7 mouse cellular contexts compared by ENCODE assay signal in the genomic region with DNA sequence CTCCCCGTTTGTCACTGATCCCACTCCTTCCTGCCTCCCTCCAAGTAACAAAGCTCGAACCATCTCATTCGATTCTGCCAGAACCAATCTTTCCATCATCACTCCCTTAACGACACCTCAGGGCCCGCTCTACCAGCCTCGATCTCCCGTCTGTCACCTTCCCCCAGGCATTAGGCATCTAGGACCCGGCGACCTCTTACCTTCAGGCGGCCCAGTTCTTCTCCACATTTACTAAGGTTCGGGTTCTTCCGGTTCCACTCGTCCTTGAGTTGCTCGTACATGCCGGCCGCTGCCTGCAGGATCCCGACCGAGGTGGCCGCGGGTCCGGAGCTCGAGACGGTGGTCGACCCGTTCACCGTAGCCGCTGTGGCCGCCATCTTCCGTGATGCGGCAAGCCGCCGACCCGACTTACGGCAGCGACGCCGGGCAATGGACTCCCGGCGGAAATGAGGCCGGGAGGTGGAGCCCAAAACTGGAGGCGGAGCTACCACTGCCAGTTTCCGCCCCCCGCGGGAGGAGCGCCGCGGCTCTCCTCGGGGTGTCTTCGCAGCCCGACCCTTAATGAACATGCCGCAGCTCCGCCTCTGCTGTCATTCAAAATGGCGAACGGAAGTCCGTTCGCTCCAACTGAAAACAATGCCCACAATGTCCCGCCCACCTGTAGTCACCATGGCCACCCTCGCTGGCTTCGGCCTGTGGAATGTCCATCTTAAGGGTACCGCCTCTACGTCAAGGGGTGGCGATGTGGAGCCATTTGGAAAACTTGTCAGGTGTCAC. TPM values are rescaled to one million over a fixed set of nuclear protein-coding genes. Genes with fewer than 3 reads are reported as not detected.
DNase-seq lines count a peak whose midpoint lies in the region; ATAC-seq lines count a peak whose summit lies in the region.

Gene Psmd8, minus strand, starts transcription at position 625 of the 777 bp plus-strand sequence.

- peak within 1 kb of the TSS; percentile 70 for H3K4me2 ChIP-seq in embryonic facial prominence, embryonic 11.5 days (ENCODE audit: low read depth, low read length)
- peak within 1 kb of the TSS; percentile 92 for H3K4me2 ChIP-seq in midbrain, embryonic 13.5 days (replicated peaks)

- under 1% methylated on average over 62 of the region's 62 CpGs for WGBS in embryonic facial prominence, embryonic 11.5 days
- under 1% methylated on average over 62 of the region's 62 CpGs for WGBS in limb, embryonic 10.5 days
- under 1% methylated on average over 62 of the region's 62 CpGs for WGBS in midbrain, embryonic 13.5 days

- no peaks in the 10 kb centered on the region; the same call in 1 of the 2 replicates for H3K4me1 ChIP-seq in embryonic facial prominence, embryonic 11.5 days (ENCODE audit: control insufficient read depth, insufficient read depth, low read length)
- peaks cover 13% of the 10 kb centered on the region for H3K4me1 ChIP-seq in limb, embryonic 10.5 days
- peaks cover 22% of the 10 kb centered on the region for H3K4me1 ChIP-seq in midbrain, embryonic 13.5 days (replicated peaks)

- no peaks in the 10 kb centered on the region for H3K27me3 ChIP-seq in embryonic facial prominence, embryonic 11.5 days (ENCODE audit: control insufficient read depth, insufficient read depth, low read length)
- no peaks in the 10 kb centered on the region for H3K27me3 ChIP-seq in limb, embryonic 10.5 days (ENCODE audit: low read depth, poor library complexity, severe bottlenecking)
- H3K27me3 ChIP-seq in midbrain, embryonic 13.5 days = no peaks in the 10 kb centered on the region; the same call in 1 of the 2 replicates

- H3K27ac ChIP-seq in embryonic facial prominence, embryonic 11.5 days (replicated peaks; ENCODE audit: low read depth, low read length) = no peak within 1 kb of the TSS
- peak within 1 kb of the TSS; percentile 88 for H3K27ac ChIP-seq in limb, embryonic 10.5 days
- peak within 1 kb of the TSS; percentile 79 for H3K27ac ChIP-seq in midbrain, embryonic 13.5 days

- ATAC-seq in embryonic facial prominence, embryonic 11.5 days (replicated peaks; ENCODE audit: insufficient number of reproducible peaks, low FRiP score, low TSS enrichment, low read depth) = peak; percentile 88
- peak; percentile 92 for ATAC-seq in granulocyte monocyte progenitor cell, adult 5-6 weeks (replicated peaks; ENCODE audit: poor library complexity, severe bottlenecking)
- ATAC-seq in midbrain, embryonic 13.5 days = peak; percentile 96

- H3K9me3 ChIP-seq in embryonic facial prominence, embryonic 11.5 days (replicated peaks; ENCODE audit: control insufficient read depth, low read length) = no peaks in the 10 kb centered on the region
- H3K9me3 ChIP-seq in limb, embryonic 10.5 days (replicated peaks) = no peaks in the 10 kb centered on the region
- no peaks in the 10 kb centered on the region for H3K9me3 ChIP-seq in midbrain, embryonic 13.5 days

- peak; percentile 98 for DNase-seq in adrenal gland, postnatal 14 days
- DNase-seq in embryonic facial prominence, embryonic 11.5 days (ENCODE audit: low spot score) = peak; percentile 98
- peak; percentile 99 for DNase-seq in kidney, adult 11 months
- peak; percentile 96 for DNase-seq in limb, embryonic 10.5 days (ENCODE audit: low spot score)
- DNase-seq in spleen, adult 12 weeks (ENCODE audit: low spot score) = peak; percentile 95

- H3K9ac ChIP-seq in embryonic facial prominence, embryonic 11.5 days (replicated peaks; ENCODE audit: low read length) = peak within 1 kb of the TSS; percentile 74
- peak within 1 kb of the TSS; percentile 86 for H3K9ac ChIP-seq in midbrain, embryonic 13.5 days (replicated peaks)

- H3K4me3 ChIP-seq in embryonic facial prominence, embryonic 11.5 days (ENCODE audit: low read depth, low read length) = peak within 1 kb of the TSS; percentile 72
- H3K4me3 ChIP-seq in limb, embryonic 10.5 days = peak within 1 kb of the TSS; percentile 71
- H3K4me3 ChIP-seq in midbrain, embryonic 13.5 days (replicated peaks) = peak within 1 kb of the TSS; percentile 84

- H3K36me3 ChIP-seq in embryonic facial prominence, embryonic 11.5 days (replicated peaks; ENCODE audit: control insufficient read depth, insufficient read depth, low read depth, low read length) = peaks cover 8% of the 10 kb centered on the region
- H3K36me3 ChIP-seq in limb, embryonic 10.5 days = peaks cover 34% of the 10 kb centered on the region
- H3K36me3 ChIP-seq in midbrain, embryonic 13.5 days = peaks cover 18% of the 10 kb centered on the region

RNA-seq across cellular contexts. Expression of gene Psmd8, which starts in this region (rescaled TPM):
- 212 and 215 TPM in 2 replicates for total RNA-seq in adrenal gland, postnatal 14 days (2021)
- polyA plus RNA-seq in embryonic facial prominence, embryonic 11.5 days (2014; fragmentation: Nextera tagmentation; extraction: Ambion mirVana) = 321 and 334 TPM in 2 replicates
- 119 and 172 TPM in 2 replicates for total RNA-seq in granulocyte monocyte progenitor cell, adult 5-6 weeks (2014; fragmentation: Nextera tagmentation)
- 165 and 166 TPM in 2 replicates for total RNA-seq in granulocyte monocyte progenitor cell, adult 5-6 weeks (2017)
- 321 and 323 TPM in 2 replicates for polyA plus RNA-seq in limb, embryonic 10.5 days (2016; fragmentation: Nextera tagmentation; extraction: Ambion mirVana)
- 314 and 315 TPM in 2 replicates for polyA plus RNA-seq in midbrain, embryonic 13.5 days (2015; fragmentation: Nextera tagmentation; extraction: Ambion mirVana)
